In the genomic region with DNA sequence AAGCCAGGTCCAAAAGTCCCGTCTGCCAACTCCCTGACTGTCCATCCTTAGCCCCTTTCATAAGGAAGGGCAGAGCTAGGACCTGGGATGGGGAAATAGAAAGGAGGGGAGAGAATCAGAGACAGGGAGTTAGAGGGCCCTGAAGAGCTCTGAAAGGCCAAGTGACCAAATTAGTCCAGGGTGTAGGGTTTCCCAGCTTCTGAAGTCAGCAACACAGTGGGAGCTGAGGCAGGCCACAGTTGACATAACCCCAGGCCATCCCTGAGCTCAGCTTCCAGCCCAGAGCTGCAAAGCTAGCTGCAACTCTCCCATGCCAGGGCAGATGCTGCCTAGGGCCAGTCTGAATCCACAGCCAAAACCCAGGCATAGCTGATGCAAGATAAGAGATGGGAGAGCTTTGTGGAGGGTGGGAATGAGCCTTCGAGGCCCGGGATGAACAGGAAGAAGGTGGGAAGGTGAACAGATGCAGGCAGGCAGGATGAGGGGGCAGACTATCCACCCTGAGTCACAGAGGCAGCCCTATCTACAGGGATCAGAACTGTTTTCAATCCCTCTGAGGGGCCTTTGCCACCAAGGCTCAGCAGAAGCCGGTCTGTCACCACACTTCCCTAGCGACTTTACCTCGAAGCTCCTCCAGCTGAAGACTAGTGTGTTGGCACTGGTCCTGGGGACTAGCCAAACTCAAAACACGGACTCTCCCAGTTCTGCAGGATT, we compare ENCODE assay signal across 10 mouse cellular contexts. TPM values are rescaled to one million over a fixed set of nuclear protein-coding genes. Genes with fewer than 3 reads are reported as not detected.
DNase-seq lines count a peak whose midpoint lies in the region; ATAC-seq and TF ChIP-seq lines count a peak whose summit lies in the region.
"Had no signal": no experiment of that assay in that cellular context is flagged by ENCODE, and none has a peak within 500 bp of the region (broad histone marks: within the 10 kb centered on the region; RNA-seq: fewer than 3 reads in every experiment).

No protein-coding gene starts in this region.

- no peaks in the 10 kb centered on the region for H3K9me3 ChIP-seq in embryonic facial prominence, embryonic 14.5 days (ENCODE audit: control insufficient read depth, low read length)
- no peaks in the 10 kb centered on the region for H3K9me3 ChIP-seq in hindbrain, embryonic 16.5 days (ENCODE audit: control insufficient read depth, low read length)
- H3K9me3 ChIP-seq in midbrain, embryonic 16.5 days (replicated peaks; ENCODE audit: control insufficient read depth, low read length, poor library complexity, severe bottlenecking): no peaks in the 10 kb centered on the region

- H3K27me3 ChIP-seq in kidney, adult 2 months (replicated peaks; ENCODE audit: control insufficient read depth, insufficient read depth, low read length): no peaks in the 10 kb centered on the region
- H3K27me3 ChIP-seq in embryonic facial prominence, embryonic 14.5 days (replicated peaks; ENCODE audit: control insufficient read depth, insufficient read depth, low read length): no peaks in the 10 kb centered on the region
- H3K27me3 ChIP-seq in hindbrain, embryonic 16.5 days (replicated peaks; ENCODE audit: control insufficient read depth, insufficient read depth, low read length): peaks cover 12% of the 10 kb centered on the region
- peaks cover 15% of the 10 kb centered on the region for H3K27me3 ChIP-seq in midbrain, embryonic 16.5 days (ENCODE audit: control insufficient read depth, insufficient read depth, low read depth, low read length)
- peaks cover 13% of the 10 kb centered on the region for H3K27me3 ChIP-seq in thymus, adult 2 months (ENCODE audit: control insufficient read depth, insufficient read depth, low read length)

- peak overlapping the region; percentile 47 for H3K4me3 ChIP-seq in kidney, adult 2 months (ENCODE audit: insufficient read depth, low read depth, low read length)
- H3K4me3 ChIP-seq in embryonic facial prominence, embryonic 14.5 days (ENCODE audit: low read depth, low read length): peak overlapping the region; percentile 67
- H3K4me3 ChIP-seq in hindbrain, embryonic 16.5 days (ENCODE audit: low read length): peak overlapping the region; percentile 21
- H3K4me3 ChIP-seq in midbrain, embryonic 16.5 days (ENCODE audit: low read depth, low read length): no peak overlapping the region; the same call in none of the 2 replicates
- H3K4me3 ChIP-seq in thymus, adult 2 months (ENCODE audit: control insufficient read depth, insufficient read depth, low read length): no peak overlapping the region
- H3K4me3 ChIP-seq: erythroblast, embryonic 14.5 days; megakaryocyte, embryonic 14.5 days had no signal

- peak; percentile 21 for DNase-seq in kidney, adult 2 months
- no peak for DNase-seq in kidney, postnatal 14 days
- no peak for DNase-seq in embryonic facial prominence, embryonic 14.5 days (ENCODE audit: low spot score)
- DNase-seq in urinary bladder, postnatal 14 days (ENCODE audit: low spot score): no peak
- no peak for DNase-seq in left cerebral cortex, postnatal 4 days
- no peak for DNase-seq in thymus, adult 2 months

- TF ChIP-seq POLR2A in kidney, adult 2 months (IDR thresholded peaks at IDR 0.05; ENCODE audit: low read depth, low read length): no peak
- no peak for TF ChIP-seq POLR2A in thymus, adult 2 months (IDR thresholded peaks at IDR 0.05; ENCODE audit: control insufficient read depth, extremely low read depth, insufficient read depth, low read length, poor library complexity)

- H3K4me2 ChIP-seq in embryonic facial prominence, embryonic 14.5 days (ENCODE audit: low read depth, low read length): peak overlapping the region; percentile 92
- peak overlapping the region; percentile 48 for H3K4me2 ChIP-seq in hindbrain, embryonic 16.5 days (ENCODE audit: low read length)
- peak overlapping the region; percentile 40 for H3K4me2 ChIP-seq in midbrain, embryonic 16.5 days (ENCODE audit: low read length)

- intact Hi-C loops in left cerebral cortex, postnatal 4 days (cut with DNase I): loop anchor here (10.0 kb wide), 1 partner anchor 447 kb away; no protein-coding TSS in a partner anchor

- no peak for ATAC-seq in embryonic facial prominence, embryonic 14.5 days (ENCODE audit: low read depth)
- ATAC-seq in hindbrain, embryonic 16.5 days: no peak
- no peak for ATAC-seq in midbrain, embryonic 16.5 days

- H3K9ac ChIP-seq in embryonic facial prominence, embryonic 14.5 days (ENCODE audit: low read depth, low read length): peak overlapping the region; percentile 92
- H3K9ac ChIP-seq in hindbrain, embryonic 16.5 days (ENCODE audit: low read depth, low read length): 0 out of 2 replicates have a peak overlapping the region, but pooled peaks have one; percentile 4
- peak overlapping the region; percentile 49 for H3K9ac ChIP-seq in midbrain, embryonic 16.5 days (ENCODE audit: low read depth, low read length)

- 16% methylated on average over 7 of the region's 7 CpGs for WGBS in kidney, adult 2 months
- WGBS in embryonic facial prominence, embryonic 14.5 days: 3% methylated on average over 7 of the region's 7 CpGs
- 30% methylated on average over 7 of the region's 7 CpGs for WGBS in hindbrain, embryonic 16.5 days
- 31% methylated on average over 7 of the region's 7 CpGs for WGBS in midbrain, embryonic 16.5 days
- 74% methylated on average over 7 of the region's 7 CpGs for WGBS in thymus, adult 2 months

- H3K36me3 ChIP-seq in kidney, adult 2 months (ENCODE audit: control insufficient read depth, insufficient read depth, low read length): no peaks in the 10 kb centered on the region
- peaks cover 20% of the 10 kb centered on the region for H3K36me3 ChIP-seq in embryonic facial prominence, embryonic 14.5 days (ENCODE audit: control insufficient read depth, insufficient read depth, low read length)
- no peaks in the 10 kb centered on the region for H3K36me3 ChIP-seq in hindbrain, embryonic 16.5 days (ENCODE audit: control insufficient read depth, insufficient read depth, low read length)
- no peaks in the 10 kb centered on the region for H3K36me3 ChIP-seq in midbrain, embryonic 16.5 days (ENCODE audit: control insufficient read depth, insufficient read depth, low read length)
- H3K36me3 ChIP-seq in thymus, adult 2 months (ENCODE audit: control insufficient read depth, insufficient read depth, low read length): no peaks in the 10 kb centered on the region

- TF ChIP-seq CTCF in kidney, adult 2 months (conservative IDR thresholded peaks at IDR 0.05; ENCODE audit: insufficient read depth, insufficient read length, low read depth, low read length): no peak
- TF ChIP-seq CTCF in thymus, adult 2 months (IDR thresholded peaks at IDR 0.05; ENCODE audit: borderline replicate concordance, control insufficient read depth, extremely low read depth, insufficient read depth, low read length, poor library complexity): no peak

- peak overlapping the region; percentile 67 for H3K27ac ChIP-seq in kidney, adult 2 months (ENCODE audit: insufficient read depth, low read depth, low read length)
- no peak overlapping the region; the same call in 1 of the 2 replicates for H3K27ac ChIP-seq in embryonic facial prominence, embryonic 14.5 days (replicated peaks; ENCODE audit: low read depth, low read length)
- no peak overlapping the region for H3K27ac ChIP-seq in hindbrain, embryonic 16.5 days (ENCODE audit: low read depth, low read length)
- H3K27ac ChIP-seq in midbrain, embryonic 16.5 days (ENCODE audit: low read length): no peak overlapping the region
- no peak overlapping the region for H3K27ac ChIP-seq in thymus, adult 2 months (ENCODE audit: control insufficient read depth, insufficient read depth, low read length)

- H3K4me1 ChIP-seq in kidney, adult 2 months (ENCODE audit: control insufficient read depth, insufficient read depth, low read length): peaks cover 21% of the 10 kb centered on the region
- peaks cover 72% of the 10 kb centered on the region for H3K4me1 ChIP-seq in embryonic facial prominence, embryonic 14.5 days (ENCODE audit: control insufficient read depth, insufficient read depth, low read length)
- peaks cover 32% of the 10 kb centered on the region for H3K4me1 ChIP-seq in hindbrain, embryonic 16.5 days (ENCODE audit: control insufficient read depth, insufficient read depth, low read depth, low read length)
- H3K4me1 ChIP-seq in midbrain, embryonic 16.5 days (ENCODE audit: control insufficient read depth, insufficient read depth, low read length): peaks cover 3% of the 10 kb centered on the region
- peaks cover 15% of the 10 kb centered on the region for H3K4me1 ChIP-seq in thymus, adult 2 months (replicated peaks; ENCODE audit: control insufficient read depth, insufficient read depth, low read length)

RNA-seq across cellular contexts. Expression of a gene that starts 4.5 kb away (rescaled TPM):
- 25.4 and 29.3 TPM in 2 replicates for polyA plus RNA-seq in kidney, adult 2 months (2012; rRNA removed)
- polyA plus RNA-seq in embryonic facial prominence, embryonic 14.5 days (2014; fragmentation: Nextera tagmentation; extraction: Ambion mirVana): 16.3 and 16.8 TPM in 2 replicates
- 13.6 and 18.2 TPM in 2 replicates for polyA plus RNA-seq in hindbrain, embryonic 16.5 days (2015; fragmentation: Nextera tagmentation; extraction: Ambion mirVana)
- 13.8 and 17.6 TPM in 2 replicates for polyA plus RNA-seq in midbrain, embryonic 16.5 days (2015; fragmentation: Nextera tagmentation; extraction: Ambion mirVana)
- 10 to 100 TPM; 44.2 to 45.3 TPM for total RNA-seq in left cerebral cortex, postnatal 4 days (2021)
- polyA plus RNA-seq in thymus, adult 2 months (2012; rRNA removed): 8.1 and 11.1 TPM in 2 replicates

RNA-seq across cellular contexts. Expression of a gene that starts 47.0 kb away (rescaled TPM):
- polyA plus RNA-seq in kidney, adult 2 months (2012; rRNA removed): 7.6 and 9.6 TPM in 2 replicates
- 6.9 and 7.3 TPM in 2 replicates for polyA plus RNA-seq in embryonic facial prominence, embryonic 14.5 days (2014; fragmentation: Nextera tagmentation; extraction: Ambion mirVana)
- 2.7 and 4.8 TPM in 2 replicates for polyA plus RNA-seq in hindbrain, embryonic 16.5 days (2015; fragmentation: Nextera tagmentation; extraction: Ambion mirVana)
- polyA plus RNA-seq in midbrain, embryonic 16.5 days (2015; fragmentation: Nextera tagmentation; extraction: Ambion mirVana): 2.8 and 3.0 TPM in 2 replicates
- total RNA-seq in left cerebral cortex, postnatal 4 days (2021): 1 to 10 TPM; 2.0 to 2.5 TPM
- 27.1 and 36.0 TPM in 2 replicates for polyA plus RNA-seq in thymus, adult 2 months (2012; rRNA removed)

Comparison
In these comparisons a context has a peak if more than half of its experiments do, and no peak if none do; other contexts are left out.
1. H3K4me3 ChIP-seq: peak in kidney, adult 2 months (single experiment), embryonic facial prominence, embryonic 14.5 days (single experiment) and hindbrain, embryonic 16.5 days (single experiment); none in midbrain, embryonic 16.5 days (single experiment) and thymus, adult 2 months (single experiment).
2. H3K4me2 ChIP-seq: peak in every context shown above with its lines; median percentile 92 in embryonic facial prominence, embryonic 14.5 days; 48 in hindbrain, embryonic 16.5 days; 40 in midbrain, embryonic 16.5 days.
3. H3K9ac ChIP-seq: peak in every context shown above with its lines; median percentile 92 in embryonic facial prominence, embryonic 14.5 days; 49 in midbrain, embryonic 16.5 days; 4 in hindbrain, embryonic 16.5 days.